Mouse (Mus musculus) liver, embryonic 14.5 days (tissue): ENCODE data around the gene Gli1.

Experiments
- CTCF ChIP-seq: IDR thresholded peaks from 2 replicates; pipeline ENCODE4 v1.5.1; 2016; ENCODE audit warnings: antibody characterized with exemption, low read depth, control low read depth
- EP300 ChIP-seq: IDR thresholded peaks from 2 replicates; pipeline ENCODE4 v1.6.1; 2016; ENCODE audit warnings: antibody characterized with exemption, low read depth

DNA sequence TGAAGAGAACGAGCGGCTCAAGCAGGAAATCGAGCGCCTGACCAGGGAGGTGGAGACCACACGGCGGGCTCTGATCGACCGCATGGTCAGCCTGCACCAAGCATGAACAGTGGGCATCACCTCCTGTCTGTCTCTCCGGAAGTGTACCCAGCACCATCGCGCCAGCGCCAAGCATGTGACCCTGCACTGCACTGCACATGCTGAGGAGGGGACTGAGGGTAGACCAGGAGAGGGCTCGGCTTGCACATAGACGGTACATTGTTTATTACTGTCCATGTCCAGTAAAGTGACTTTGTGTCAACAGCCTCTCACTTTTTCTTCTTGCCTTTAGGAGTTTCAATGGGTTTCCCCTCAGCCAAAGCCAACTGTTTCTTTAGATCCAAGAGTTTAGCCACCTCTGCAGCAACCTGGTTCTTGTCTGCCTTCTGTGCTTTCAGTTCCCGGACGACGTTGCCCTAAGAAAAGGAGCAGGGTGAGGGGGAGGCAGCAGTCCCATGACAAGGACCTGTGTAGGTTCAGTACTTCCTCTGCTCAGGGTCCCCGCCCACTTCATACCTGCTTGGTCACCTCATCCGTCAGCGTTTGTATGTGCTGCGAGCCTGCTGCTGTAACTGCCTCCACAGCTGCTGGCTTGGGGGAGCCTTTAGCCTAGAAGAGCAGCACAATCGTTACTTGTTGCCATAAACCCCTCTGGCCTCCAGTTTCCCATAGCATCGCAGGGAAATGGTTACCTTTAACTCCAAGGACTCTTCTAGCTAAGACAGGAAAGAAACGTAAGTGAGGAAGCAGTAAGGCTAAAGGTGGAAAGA, 45.6 kb downstream of the Gli1 start:
- TF ChIP-seq CTCF, result no peak
- no peak for TF ChIP-seq EP300
